Mouse (Mus musculus): ENCODE measurements around the gene Mlf2.

DNA sequence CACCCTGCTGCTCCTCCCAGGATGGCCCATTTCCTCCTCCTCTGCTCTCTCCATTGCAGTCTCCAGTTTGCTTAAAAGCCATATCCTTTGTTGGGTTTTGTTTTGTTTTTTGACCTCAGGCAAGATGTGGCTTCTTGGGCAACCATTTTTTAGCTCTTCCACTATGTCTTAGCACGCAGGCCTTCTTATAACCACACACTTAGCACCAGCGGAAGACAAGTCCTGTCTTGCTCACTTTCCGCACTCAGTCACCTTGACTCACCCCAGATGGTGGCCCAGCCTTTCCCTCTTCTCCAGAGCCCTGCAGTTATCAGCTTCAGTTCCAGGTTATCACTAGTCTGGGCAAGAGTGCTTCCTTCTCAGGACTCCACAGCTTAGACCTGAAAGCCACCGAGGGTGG is 24.0 kb downstream of the Mlf2 start:
- TF ChIP-seq MYOD1 (IDR thresholded peaks at IDR 0.05; ENCODE audit: control insufficient read depth, insufficient read length, low read depth): no peak
- TF ChIP-seq MYOG (IDR thresholded peaks at IDR 0.05; ENCODE audit: control insufficient read depth, extremely low read depth, insufficient read length): no peak
